Mouse (Mus musculus) midbrain, embryonic 13.5 days (tissue): ENCODE measurements around the gene Npr2. TPM values are rescaled to one million over a fixed set of nuclear protein-coding genes. Genes with fewer than 3 reads are reported as not detected.

Experiments used
- ATAC-seq: fragments of 200-750 bp; cut with Nextera tagmentation; 2 replicates; pipeline ENCODE4 v1.8.0; 2017; ENCODE audit warnings: mild to moderate bottlenecking, moderate TSS enrichment, moderate library complexity
- H3K27ac ChIP-seq: fragments of 300-500 bp; sonication (generic); 2 replicates; pipeline ENCODE4 v1.5.1; 2015; ENCODE audit warnings: inconsistent platforms, mild to moderate bottlenecking, moderate library complexity
- H3K27me3 ChIP-seq: fragments of 300-500 bp; sonication (generic); 2 replicates; pipeline ENCODE4 v1.6.1; 2015; ENCODE audit warnings: mild to moderate bottlenecking, inconsistent platforms
- H3K36me3 ChIP-seq: fragments of 300-500 bp; sonication (generic); 2 replicates; pipeline ENCODE4 v1.6.1; 2015; ENCODE audit warnings: mild to moderate bottlenecking, inconsistent platforms
- H3K4me1 ChIP-seq: fragments of 300-500 bp; sonication (generic); replicated peaks from 2 replicates; pipeline ENCODE4 v1.6.1; 2015; ENCODE audit warnings: inconsistent platforms
- H3K4me2 ChIP-seq: fragments of 300-500 bp; sonication (generic); replicated peaks from 2 replicates; pipeline ENCODE4 v1.6.1; 2015; ENCODE audit warnings: moderate library complexity, mild to moderate bottlenecking, inconsistent platforms
- H3K4me3 ChIP-seq: fragments of 300-500 bp; sonication (generic); replicated peaks from 2 replicates; pipeline ENCODE4 v1.5.1; 2015; ENCODE audit warnings: mild to moderate bottlenecking, inconsistent platforms
- H3K9ac ChIP-seq: fragments of 300-500 bp; sonication (generic); replicated peaks from 2 replicates; pipeline ENCODE4 v1.6.1; 2015; ENCODE audit warnings: mild to moderate bottlenecking, inconsistent platforms
- H3K9me3 ChIP-seq: fragments of 300-500 bp; sonication (generic); 2 replicates; pipeline ENCODE4 v1.6.1; 2016; ENCODE audit warnings: mild to moderate bottlenecking, inconsistent platforms
- WGBS: fragments of 180-500 bp; shearing (Covaris S2); methylation state at CpG from one replicate; pipeline ENCODE4 v1.1.7; 2015; 5-methylcytosine and 5-hydroxymethylcytosine counted together
- polyA plus RNA-seq: library from polyadenylated mRNA; unstranded; fragments of >200 nt; fragmentation: Nextera tagmentation; extraction: Ambion mirVana; gene quantifications from 2 replicates; pipeline ENCODE4 v1.2.1, GENCODE M21; 2015

The Npr2 gene
- polyA plus RNA-seq, 1 experiment from 2014 or later: 14.7 TPM

DNA sequence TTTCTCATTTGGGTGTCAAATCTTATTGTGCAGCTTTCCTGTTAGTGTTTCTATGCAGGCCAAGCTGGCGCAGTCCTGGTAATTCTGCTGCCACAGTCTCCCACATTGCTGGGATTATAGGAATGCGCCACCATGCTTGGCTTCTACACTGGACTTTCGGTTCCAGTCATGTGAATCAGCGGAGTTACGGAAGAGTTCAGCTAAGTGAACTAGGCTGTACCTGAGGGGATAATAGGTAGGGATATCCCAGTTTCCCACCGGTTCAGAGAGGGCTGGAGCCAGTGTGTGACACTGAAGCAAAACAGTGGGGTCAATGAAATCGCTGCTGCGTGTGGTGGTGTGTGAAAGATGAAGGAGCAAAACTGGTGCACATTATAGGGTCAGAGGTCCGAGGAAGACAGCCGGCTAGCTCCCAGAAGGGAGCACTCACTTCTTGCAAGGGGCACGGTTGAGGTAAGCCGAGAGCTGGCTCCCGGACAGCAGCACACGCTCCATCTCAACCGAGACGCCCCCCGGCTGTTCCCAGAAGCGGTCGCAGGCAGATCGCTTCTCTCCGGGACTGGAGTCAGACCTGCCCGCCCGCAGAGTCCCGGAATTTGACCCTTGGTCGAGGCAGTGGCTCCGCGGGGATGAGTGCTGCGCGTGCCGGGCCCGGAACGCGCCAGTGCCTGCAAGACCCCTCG is 24.1 kb downstream of the Npr2 start:
- H3K27ac ChIP-seq: peak overlapping the region; percentile 93
- 4% methylated on average over 34 of the region's 34 CpGs for WGBS
- peaks cover 25% of the 10 kb centered on the region for H3K4me1 ChIP-seq
- H3K36me3 ChIP-seq: peaks cover 12% of the 10 kb centered on the region
- H3K9me3 ChIP-seq: no peaks in the 10 kb centered on the region
- peaks cover 7% of the 10 kb centered on the region for H3K27me3 ChIP-seq
- H3K4me2 ChIP-seq: peak overlapping the region; percentile 86
- ATAC-seq: peak; percentile 59; the same call in 1 of the 2 replicates
- H3K9ac ChIP-seq: peak overlapping the region; percentile 93
- H3K4me3 ChIP-seq: peak overlapping the region; percentile 79

DNA sequence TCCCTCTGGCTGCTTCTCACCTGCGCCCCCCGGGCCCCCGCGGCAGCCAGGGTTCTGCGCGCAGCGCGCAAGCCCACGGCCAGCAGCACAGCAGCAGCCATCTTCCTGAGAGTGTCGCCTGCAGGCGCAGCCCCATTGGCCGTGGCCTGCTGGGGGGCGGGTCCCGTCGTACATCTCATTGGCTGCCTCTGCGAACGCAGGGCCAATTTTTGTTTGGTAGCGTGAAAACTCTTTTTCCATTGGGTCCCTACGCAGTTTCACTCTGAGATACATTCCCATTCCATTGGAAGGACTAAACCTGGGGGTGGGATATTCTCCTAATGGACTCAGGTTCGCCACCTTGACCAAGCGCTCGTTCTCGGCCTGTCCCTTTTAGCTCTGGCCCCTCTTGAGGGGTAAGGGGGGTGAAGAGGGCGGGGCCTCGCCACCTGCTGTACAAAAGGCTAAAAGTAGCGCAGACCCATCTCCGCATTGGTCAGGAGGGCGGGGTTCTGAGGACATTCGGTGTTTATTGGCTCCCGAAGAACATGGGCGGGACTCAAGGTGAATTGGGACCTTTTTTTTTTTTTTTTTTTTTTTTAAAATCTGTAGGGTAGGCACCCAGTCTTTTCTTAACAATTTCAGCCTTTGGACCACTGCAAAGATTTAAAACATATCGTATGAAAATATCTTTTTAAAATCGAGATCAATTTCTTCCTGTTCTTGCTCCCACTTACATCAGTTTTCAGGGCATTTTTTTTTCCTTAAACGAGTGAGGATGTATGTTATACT is 24.8 kb downstream of the Npr2 start, which contains the start of gene Hint2:
Hint2 (minus strand) TSS at position 128 of the 771 bp plus-strand sequence.
- peaks cover 25% of the 10 kb centered on the region for H3K4me1 ChIP-seq
- ATAC-seq: peak; percentile 98
- H3K27me3 ChIP-seq: peaks cover 14% of the 10 kb centered on the region
- peak within 1 kb of the TSS; percentile 79 for H3K4me3 ChIP-seq
- whole genome bisulfite sequencing: 2% methylated on average over 33 of the region's 34 CpGs
- H3K36me3 ChIP-seq: peaks cover 5% of the 10 kb centered on the region
- peak within 1 kb of the TSS; percentile 93 for H3K9ac ChIP-seq
- no peaks in the 10 kb centered on the region for H3K9me3 ChIP-seq
- peak within 1 kb of the TSS; percentile 93 for H3K27ac ChIP-seq
- peak within 1 kb of the TSS; percentile 86 for H3K4me2 ChIP-seq

- H3K27me3 ChIP-seq: peaks cover 20% of the 10 kb centered on the region
- H3K9ac ChIP-seq: no peak overlapping the region
- H3K4me3 ChIP-seq: peak overlapping the region; percentile 79
- no peak for ATAC-seq
- H3K4me2 ChIP-seq: peak overlapping the region; percentile 86
- H3K36me3 ChIP-seq: no peaks in the 10 kb centered on the region
- H3K9me3 ChIP-seq: no peaks in the 10 kb centered on the region
- peaks cover 25% of the 10 kb centered on the region for H3K4me1 ChIP-seq
- H3K27ac ChIP-seq: no peak overlapping the region
- 66% methylated on average over 4 of the region's 4 CpGs for WGBS
Measured at GRCm38 (mm10) chr4:43657146-43657545, 25.4 kb downstream of the Npr2 start.

DNA sequence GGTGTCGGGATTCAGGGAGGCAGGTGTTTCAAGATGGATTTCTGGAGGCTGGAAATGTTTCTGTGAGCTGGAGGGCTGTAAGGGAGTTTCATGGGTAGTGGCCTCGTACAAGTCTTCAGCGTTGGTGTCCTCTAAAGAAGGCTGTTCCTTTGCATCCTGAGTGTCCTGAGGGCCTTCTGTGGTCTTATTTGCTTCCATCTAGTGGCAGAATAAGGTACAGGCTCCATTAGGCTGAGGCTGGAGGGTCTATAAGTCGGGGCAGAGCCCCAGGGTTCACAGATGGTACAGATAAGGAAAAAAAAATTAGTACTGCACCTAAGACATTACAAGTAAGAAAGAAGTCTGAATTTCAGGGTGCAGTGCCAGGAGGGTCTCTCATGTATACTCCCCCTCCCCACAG is 34.7 kb downstream of the Npr2 start:
- ATAC-seq: no peak
- Histone ChIP-seq H3K4me1 (peaks cover 24% of the 10 kb centered on the region), H3K9me3 (no peaks in the 10 kb centered on the region), H3K4me2 (no peak overlapping the region), H3K27ac (no peak overlapping the region), H3K4me3 (no peak overlapping the region), H3K9ac (no peak overlapping the region), H3K36me3 (no peaks in the 10 kb centered on the region), H3K27me3 (peaks cover 50% of the 10 kb centered on the region)
- 21% methylated on average over 4 of the region's 4 CpGs for WGBS

DNA sequence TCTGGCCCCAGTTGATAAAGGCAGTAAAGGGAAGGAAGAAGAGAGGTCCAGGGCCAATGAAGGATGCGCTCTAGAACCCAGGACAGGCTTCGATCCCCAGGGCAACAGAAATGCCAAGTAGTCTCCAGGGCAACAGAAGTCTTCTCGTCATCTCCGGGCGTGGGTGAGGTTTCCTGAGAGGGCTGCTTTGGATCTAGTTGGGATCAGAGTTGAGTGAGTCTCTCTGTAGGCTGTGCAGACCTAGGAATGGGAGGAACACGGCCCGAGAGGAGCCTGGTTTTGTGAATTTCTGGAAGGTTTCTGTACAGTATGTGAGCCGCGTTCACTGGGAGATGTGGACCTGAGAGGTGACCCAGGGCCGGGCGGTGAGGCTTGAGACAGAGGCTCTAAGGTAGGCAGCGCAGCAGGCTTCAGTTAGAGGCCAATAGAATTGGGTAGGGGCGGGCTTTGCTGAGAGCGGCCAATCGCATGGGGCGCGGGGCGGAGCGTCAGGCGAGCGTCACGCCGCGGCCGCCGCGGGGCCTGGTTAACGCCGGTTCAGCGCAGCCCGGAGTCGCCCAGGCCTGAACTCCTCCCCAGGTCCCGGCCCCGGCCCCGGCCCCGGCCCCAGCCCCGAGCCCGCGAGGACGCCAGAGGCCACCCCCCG is 37.2 kb downstream of the Npr2 start, which contains the start of the genes Tmem8b and Fam221b:
Tmem8b (plus strand) TSS at position 190 of the 646 bp plus-strand sequence.
Fam221b (minus strand) TSS at position 364 of the 646 bp plus-strand sequence.
- peak; percentile 96 for ATAC-seq
- H3K4me3 ChIP-seq: peak within 1 kb of the TSS; percentile 81
- 1% methylated on average over 39 of the region's 41 CpGs for WGBS
- peak within 1 kb of the TSS; percentile 76 for H3K27ac ChIP-seq
- peak within 1 kb of the TSS; percentile 93 for H3K4me2 ChIP-seq
- H3K4me1 ChIP-seq: peaks cover 42% of the 10 kb centered on the region
- peak within 1 kb of the TSS; percentile 94 for H3K9ac ChIP-seq
- H3K27me3 ChIP-seq: peaks cover 28% of the 10 kb centered on the region
- peaks cover 2% of the 10 kb centered on the region for H3K36me3 ChIP-seq
- no peaks in the 10 kb centered on the region for H3K9me3 ChIP-seq

- Histone ChIP-seq H3K9ac (peak overlapping the region; percentile 94), H3K27ac (peak overlapping the region; percentile 76)
- WGBS: 1% methylated on average over 22 of the region's 25 CpGs
Measured at GRCm38 (mm10) chr4:43669428-43669794, 37.7 kb downstream of the Npr2 start.

DNA sequence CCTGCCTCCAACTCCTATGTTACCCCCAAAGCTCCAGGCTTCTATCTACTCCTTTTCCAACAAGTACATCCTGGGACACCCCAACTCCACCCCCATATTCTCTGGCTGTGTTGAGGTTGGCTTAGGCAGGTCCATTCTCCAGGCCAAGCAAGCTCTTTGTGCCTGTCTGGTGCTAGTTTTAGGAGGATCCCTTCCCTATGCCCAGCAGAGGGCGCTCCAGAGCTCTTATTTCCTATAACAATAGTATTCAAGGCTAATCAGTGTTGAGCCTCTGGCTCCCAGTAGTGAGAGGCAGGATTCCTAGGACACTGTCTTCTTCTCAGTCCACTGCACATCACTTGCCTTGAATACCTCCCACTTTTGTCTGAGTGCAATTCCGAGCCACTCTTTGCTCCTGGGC is 40.3 kb downstream of the Npr2 start:
- 0% methylated on average over 2 of the region's 2 CpGs for WGBS
- peak overlapping the region; percentile 93 for H3K4me2 ChIP-seq
- peak overlapping the region; percentile 44; the same call in 1 of the 2 replicates for H3K27ac ChIP-seq
- H3K27me3 ChIP-seq: peaks cover 5% of the 10 kb centered on the region; the same call in 1 of the 2 replicates
- H3K9ac ChIP-seq: peak overlapping the region; percentile 30; the same call in 1 of the 2 replicates
- ATAC-seq: 0 out of 2 replicates have a peak, but pooled peaks have one; percentile 4
- no peaks in the 10 kb centered on the region for H3K9me3 ChIP-seq
- peak overlapping the region; percentile 23 for H3K4me3 ChIP-seq
- peaks cover 42% of the 10 kb centered on the region for H3K4me1 ChIP-seq
- H3K36me3 ChIP-seq: peaks cover 34% of the 10 kb centered on the region

More at GRCm38 (mm10) chr4:43669428-43669794, 37.7 kb downstream of the Npr2 start:
- peak overlapping the region; percentile 93 for H3K4me2 ChIP-seq
- H3K4me3 ChIP-seq: peak overlapping the region; percentile 81
- ATAC-seq: peak; percentile 70
- no peaks in the 10 kb centered on the region for H3K9me3 ChIP-seq
- peaks cover 7% of the 10 kb centered on the region for H3K36me3 ChIP-seq
- H3K4me1 ChIP-seq: peaks cover 42% of the 10 kb centered on the region
- H3K27me3 ChIP-seq: peaks cover 28% of the 10 kb centered on the region

DNA sequence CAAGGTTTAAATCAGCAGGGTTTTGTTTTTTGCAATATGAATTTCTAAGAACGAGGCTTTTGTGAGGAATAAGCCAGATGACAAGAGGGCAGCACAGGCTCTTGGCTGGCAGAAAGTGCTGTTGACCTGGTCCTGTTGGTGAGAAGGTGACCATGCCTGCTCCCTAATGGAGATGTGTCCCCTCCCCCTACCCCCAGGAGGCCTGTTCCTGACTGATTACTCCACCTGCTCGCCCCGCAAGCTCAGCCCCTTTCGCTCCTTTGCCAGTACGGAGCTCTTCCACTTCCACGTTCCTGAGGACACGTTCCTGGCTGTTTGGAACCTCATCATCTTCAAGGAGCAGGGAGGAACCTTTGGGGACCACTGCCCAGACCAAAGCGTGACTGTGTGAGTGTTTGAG is 42.0 kb downstream of the Npr2 start:
- no peak overlapping the region for H3K27ac ChIP-seq
- H3K4me3 ChIP-seq: no peak overlapping the region
- no peaks in the 10 kb centered on the region for H3K9me3 ChIP-seq
- no peaks in the 10 kb centered on the region for H3K27me3 ChIP-seq
- H3K4me2 ChIP-seq: no peak overlapping the region
- no peak overlapping the region for H3K9ac ChIP-seq
- ATAC-seq: no peak
- WGBS: 75% methylated on average over 8 of the region's 8 CpGs
- peaks cover 50% of the 10 kb centered on the region for H3K36me3 ChIP-seq
- peaks cover 38% of the 10 kb centered on the region for H3K4me1 ChIP-seq

GRCm38 (mm10) chr4:43674974-43675373 is 43.2 kb downstream of the Npr2 start:
- Histone ChIP-seq H3K36me3 (peaks cover 63% of the 10 kb centered on the region), H3K4me3 (no peak overlapping the region), H3K27ac (no peak overlapping the region), H3K9me3 (no peaks in the 10 kb centered on the region), H3K9ac (no peak overlapping the region), H3K4me1 (peaks cover 33% of the 10 kb centered on the region), H3K27me3 (no peaks in the 10 kb centered on the region), H3K4me2 (no peak overlapping the region)
- 82% methylated on average over 5 of the region's 5 CpGs for WGBS
- ATAC-seq: no peak

DNA sequence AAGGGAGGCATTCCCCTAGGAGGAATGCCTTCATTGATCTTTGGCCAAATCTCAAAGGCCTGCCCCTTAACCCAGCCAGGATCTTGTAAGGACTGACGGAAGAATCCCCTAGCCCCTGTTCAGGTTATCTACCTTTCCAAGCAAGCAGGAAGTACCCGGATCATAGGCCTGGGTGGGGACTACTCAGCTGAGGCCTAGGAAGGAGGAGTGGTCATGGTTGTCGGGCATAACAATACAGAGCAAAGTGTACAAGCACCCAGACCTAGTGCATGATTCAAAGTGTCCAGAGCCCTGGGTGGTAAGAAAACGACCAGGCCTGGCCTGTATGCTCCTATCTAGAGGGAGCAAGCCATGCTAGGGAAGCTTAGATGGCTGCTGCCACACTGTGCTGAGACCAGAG is 43.9 kb downstream of the Npr2 start:
- H3K4me2 ChIP-seq: no peak overlapping the region
- no peak overlapping the region for H3K27ac ChIP-seq
- H3K4me3 ChIP-seq: no peak overlapping the region
- peaks cover 69% of the 10 kb centered on the region for H3K36me3 ChIP-seq
- H3K9ac ChIP-seq: no peak overlapping the region
- ATAC-seq: no peak
- H3K9me3 ChIP-seq: no peaks in the 10 kb centered on the region
- 79% methylated on average over 4 of the region's 4 CpGs for WGBS
- H3K27me3 ChIP-seq: no peaks in the 10 kb centered on the region
- peaks cover 26% of the 10 kb centered on the region for H3K4me1 ChIP-seq

DNA sequence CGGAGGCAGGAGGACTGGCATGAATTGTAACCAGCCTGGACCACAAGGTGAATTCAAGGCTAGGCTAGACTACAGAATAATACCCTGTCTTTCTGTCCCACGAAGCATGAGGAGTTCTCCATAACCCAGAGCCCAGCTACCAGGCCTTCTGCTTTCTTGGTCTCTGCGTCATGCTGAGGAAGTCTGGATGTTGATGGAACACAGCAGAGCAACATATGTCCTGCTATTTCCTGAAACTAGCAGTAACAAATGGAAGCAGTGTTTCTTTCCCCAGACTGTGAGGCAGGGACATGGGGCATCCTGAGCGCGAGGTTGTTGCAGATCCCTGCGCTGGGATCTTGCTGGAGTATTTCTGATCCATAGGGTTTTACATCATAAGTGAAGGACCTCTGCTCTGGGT is 46.8 kb downstream of the Npr2 start:
- H3K4me2 ChIP-seq: no peak overlapping the region
- WGBS: 82% methylated on average over 6 of the region's 6 CpGs
- H3K9ac ChIP-seq: no peak overlapping the region
- no peaks in the 10 kb centered on the region for H3K9me3 ChIP-seq
- H3K4me3 ChIP-seq: no peak overlapping the region
- H3K36me3 ChIP-seq: peaks cover 98% of the 10 kb centered on the region
- H3K27ac ChIP-seq: no peak overlapping the region
- no peaks in the 10 kb centered on the region for H3K27me3 ChIP-seq
- no peak for ATAC-seq
- no peaks in the 10 kb centered on the region for H3K4me1 ChIP-seq
